ENCODE assay signal across 21 mouse cellular contexts in the genomic region with DNA sequence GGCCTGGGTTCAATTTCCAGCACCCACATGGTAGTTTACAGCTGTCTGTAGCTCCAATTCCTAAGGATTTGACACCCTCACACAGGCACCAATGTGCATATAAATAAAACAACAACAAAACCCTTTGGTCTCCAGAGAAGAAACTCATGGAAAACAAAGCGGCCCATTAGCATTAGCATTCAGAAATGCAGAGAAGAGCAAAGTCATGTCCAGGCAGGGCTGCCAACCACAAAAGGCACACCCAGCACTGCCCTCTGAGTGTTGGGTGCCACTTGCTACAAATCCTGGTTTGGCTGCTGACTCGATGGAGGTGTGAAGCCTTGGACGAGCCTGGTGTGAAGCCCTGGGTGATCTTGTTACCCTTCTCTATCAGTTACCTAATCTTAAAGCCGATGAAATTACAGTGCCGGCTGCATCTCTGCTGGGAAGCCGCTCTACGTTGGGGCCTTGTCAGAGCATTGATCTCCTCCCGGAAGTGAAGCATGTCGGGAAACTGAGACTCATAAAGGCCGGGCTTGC.
"Had no signal": no experiment of that assay in that cellular context is flagged by ENCODE, and none has a peak within 500 bp of the region (broad histone marks: within the 10 kb centered on the region; RNA-seq: fewer than 3 reads in every experiment).

No protein-coding gene starts in this region.

- H3K27ac ChIP-seq: kidney, postnatal 0 days; layer of hippocampus, adult 2 months; limb, embryonic 10.5 days; limb, embryonic 13.5 days; liver, embryonic 12.5 days; liver, embryonic 15.5 days; neural tube, embryonic 12.5 days; neural tube, embryonic 15.5 days had no signal

- H3K4me1 ChIP-seq: liver, embryonic 12.5 days; liver, embryonic 15.5 days; neural tube, embryonic 12.5 days; neural tube, embryonic 15.5 days had no signal

- ATAC-seq: liver, embryonic 12.5 days had no signal

- H3K27me3 ChIP-seq: limb, embryonic 13.5 days; liver, embryonic 12.5 days; liver, embryonic 15.5 days; neural tube, embryonic 12.5 days; neural tube, embryonic 15.5 days had no signal

- H3K9ac ChIP-seq: limb, embryonic 13.5 days; liver, embryonic 12.5 days; liver, embryonic 15.5 days; neural tube, embryonic 12.5 days; neural tube, embryonic 15.5 days had no signal

- H3K4me2 ChIP-seq: limb, embryonic 13.5 days; liver, embryonic 12.5 days; liver, embryonic 15.5 days; midbrain, embryonic 11.5 days; neural tube, embryonic 12.5 days; neural tube, embryonic 15.5 days had no signal

- H3K4me3 ChIP-seq: layer of hippocampus, adult 2 months; limb, embryonic 10.5 days; limb, embryonic 13.5 days; liver, embryonic 12.5 days; liver, embryonic 15.5 days; neural tube, embryonic 12.5 days; neural tube, embryonic 15.5 days had no signal

- H3K36me3 ChIP-seq: limb, embryonic 10.5 days; limb, embryonic 13.5 days; liver, embryonic 12.5 days; liver, embryonic 15.5 days; neural tube, embryonic 12.5 days; neural tube, embryonic 15.5 days had no signal

- DNase-seq: kidney, adult 2 months; kidney, postnatal 25 days; layer of hippocampus, adult 9-11 months; liver; lung, adult 18-20 months; lung, postnatal 14 days; lung, postnatal 4 days; midbrain, embryonic 14.5 days; right cerebral cortex, adult 18-20 months; right cerebral cortex, postnatal 25 days; thymus, adult 18-20 months; thymus, postnatal 4 days had no signal

- H3K9me3 ChIP-seq: limb, embryonic 10.5 days; limb, embryonic 13.5 days; liver, embryonic 12.5 days; liver, embryonic 15.5 days; neural tube, embryonic 12.5 days; neural tube, embryonic 15.5 days had no signal
